Mouse (Mus musculus): ENCODE results near the gene Blcap.
A peak's percentile ranks its signal among the peaks of the same experiment; 100 is the strongest.

The Blcap gene

GRCm38 (mm10) chr2:157518451-157518850 is 52.6 kb downstream of the Blcap start:
- no peak for DNase-seq

- DNase-seq = no peak
These were observed 53.5 kb downstream of the Blcap start for GRCm38 (mm10) chr2:157517526-157517925.

GRCm38 (mm10) chr2:157514353-157514752 is 56.7 kb downstream of the Blcap start:
- no peak for DNase-seq

GRCm38 (mm10) chr2:157513737-157514208 is 57.3 kb downstream of the Blcap start:
- DNase-seq = peak; percentile 64

- no peak for DNase-seq
These were observed 58.2 kb downstream of the Blcap start for GRCm38 (mm10) chr2:157512859-157513258.

- no peak for DNase-seq
These were observed 61.0 kb downstream of the Blcap start for GRCm38 (mm10) chr2:157510031-157510430.

- no peak for DNase-seq
These were observed 61.9 kb downstream of the Blcap start for GRCm38 (mm10) chr2:157509182-157509581.

GRCm38 (mm10) chr2:157506779-157507178 is 64.3 kb downstream of the Blcap start:
- DNase-seq = peak; percentile 57
